Mouse (Mus musculus): Measurements from ENCODE around the gene Lama2. TPM values are rescaled to one million over a fixed set of nuclear protein-coding genes. Genes with fewer than 3 reads are reported as not detected.

Lama2 gene
- polyA plus RNA-seq, 1 experiment, result 24.2 TPM

- Histone ChIP-seq H3K4me1 (ENCODE audit: control insufficient read depth, insufficient read depth, low read length) (no peaks in the 10 kb centered on the region), H3K4me3 (ENCODE audit: insufficient read depth, low read length) (no peak overlapping the region), H3K27ac (ENCODE audit: insufficient read depth, low read length) (no peak overlapping the region)
- TF ChIP-seq POLR2A (IDR thresholded peaks at IDR 0.05; ENCODE audit: low read depth, low read length), result no peak
- TF ChIP-seq CTCF (IDR thresholded peaks at IDR 0.05; ENCODE audit: borderline replicate concordance, insufficient read depth, low read length), result no peak
These were observed 412.2 kb downstream of the Lama2 start for GRCm38 (mm10) chr10:27207320-27207719.

GRCm38 (mm10) chr10:27198443-27198842 lies 421.1 kb downstream of the Lama2 start:
- Histone ChIP-seq H3K4me3 (ENCODE audit: insufficient read depth, low read length) (no peak overlapping the region), H3K27ac (ENCODE audit: insufficient read depth, low read length) (no peak overlapping the region), H3K4me1 (ENCODE audit: control insufficient read depth, insufficient read depth, low read length) (no peaks in the 10 kb centered on the region)
- TF ChIP-seq CTCF (IDR thresholded peaks at IDR 0.05; ENCODE audit: borderline replicate concordance, insufficient read depth, low read length), result no peak
- TF ChIP-seq POLR2A (IDR thresholded peaks at IDR 0.05; ENCODE audit: low read depth, low read length), result no peak

- H3K27ac ChIP-seq (ENCODE audit: insufficient read depth, low read length), result no peak overlapping the region
- no peak for TF ChIP-seq CTCF (IDR thresholded peaks at IDR 0.05; ENCODE audit: borderline replicate concordance, insufficient read depth, low read length)
- no peak for TF ChIP-seq POLR2A (IDR thresholded peaks at IDR 0.05; ENCODE audit: low read depth, low read length)
- H3K4me1 ChIP-seq (ENCODE audit: control insufficient read depth, insufficient read depth, low read length), result no peaks in the 10 kb centered on the region
- H3K4me3 ChIP-seq (ENCODE audit: insufficient read depth, low read length), result no peak overlapping the region
These were observed 425.3 kb downstream of the Lama2 start for GRCm38 (mm10) chr10:27193986-27194908.

GRCm38 (mm10) chr10:27188630-27189365 lies 430.8 kb downstream of the Lama2 start:
- no peak overlapping the region for H3K27ac ChIP-seq (ENCODE audit: insufficient read depth, low read length)
- H3K4me3 ChIP-seq (ENCODE audit: insufficient read depth, low read length), result no peak overlapping the region
- no peaks in the 10 kb centered on the region for H3K4me1 ChIP-seq (ENCODE audit: control insufficient read depth, insufficient read depth, low read length)
- TF ChIP-seq POLR2A (IDR thresholded peaks at IDR 0.05; ENCODE audit: low read depth, low read length) (no peak), CTCF (IDR thresholded peaks at IDR 0.05; ENCODE audit: borderline replicate concordance, insufficient read depth, low read length) (no peak)

- Histone ChIP-seq H3K4me1 (ENCODE audit: control insufficient read depth, insufficient read depth, low read length) (no peaks in the 10 kb centered on the region), H3K4me3 (ENCODE audit: insufficient read depth, low read length) (no peak overlapping the region), H3K27ac (ENCODE audit: insufficient read depth, low read length) (no peak overlapping the region)
- TF ChIP-seq POLR2A (IDR thresholded peaks at IDR 0.05; ENCODE audit: low read depth, low read length), result no peak
- no peak for TF ChIP-seq CTCF (IDR thresholded peaks at IDR 0.05; ENCODE audit: borderline replicate concordance, insufficient read depth, low read length)
These were observed 435.4 kb downstream of the Lama2 start for GRCm38 (mm10) chr10:27184185-27184584.

- Histone ChIP-seq H3K4me1 (ENCODE audit: control insufficient read depth, insufficient read depth, low read length) (peaks cover 5% of the 10 kb centered on the region; the same call in 1 of the 2 replicates), H3K27ac (ENCODE audit: insufficient read depth, low read length) (peak overlapping the region; percentile 96), H3K4me3 (ENCODE audit: insufficient read depth, low read length) (no peak overlapping the region)
- TF ChIP-seq CTCF (IDR thresholded peaks at IDR 0.05; ENCODE audit: borderline replicate concordance, insufficient read depth, low read length), result no peak
- TF ChIP-seq POLR2A (IDR thresholded peaks at IDR 0.05; ENCODE audit: low read depth, low read length), result no peak
These were observed 445.3 kb downstream of the Lama2 start for GRCm38 (mm10) chr10:27174271-27174670.

GRCm38 (mm10) chr10:27164738-27165137 lies 454.8 kb downstream of the Lama2 start:
- no peak for TF ChIP-seq CTCF (IDR thresholded peaks at IDR 0.05; ENCODE audit: borderline replicate concordance, insufficient read depth, low read length)
- no peak for TF ChIP-seq POLR2A (IDR thresholded peaks at IDR 0.05; ENCODE audit: low read depth, low read length)
- Histone ChIP-seq H3K27ac (ENCODE audit: insufficient read depth, low read length) (no peak overlapping the region), H3K4me3 (ENCODE audit: insufficient read depth, low read length) (no peak overlapping the region), H3K4me1 (ENCODE audit: control insufficient read depth, insufficient read depth, low read length) (no peaks in the 10 kb centered on the region)

- H3K4me3 ChIP-seq (ENCODE audit: insufficient read depth, low read length), result no peak overlapping the region
- H3K27ac ChIP-seq (ENCODE audit: insufficient read depth, low read length), result no peak overlapping the region
- no peaks in the 10 kb centered on the region for H3K4me1 ChIP-seq (ENCODE audit: control insufficient read depth, insufficient read depth, low read length)
- TF ChIP-seq CTCF (IDR thresholded peaks at IDR 0.05; ENCODE audit: borderline replicate concordance, insufficient read depth, low read length) (no peak), POLR2A (IDR thresholded peaks at IDR 0.05; ENCODE audit: low read depth, low read length) (no peak)
These were observed 457.2 kb downstream of the Lama2 start for GRCm38 (mm10) chr10:27162364-27162763.

GRCm38 (mm10) chr10:27150220-27150619 lies 469.3 kb downstream of the Lama2 start:
- TF ChIP-seq POLR2A (IDR thresholded peaks at IDR 0.05; ENCODE audit: low read depth, low read length) (no peak), CTCF (IDR thresholded peaks at IDR 0.05; ENCODE audit: borderline replicate concordance, insufficient read depth, low read length) (no peak)
- Histone ChIP-seq H3K4me1 (ENCODE audit: control insufficient read depth, insufficient read depth, low read length) (no peaks in the 10 kb centered on the region), H3K4me3 (ENCODE audit: insufficient read depth, low read length) (no peak overlapping the region), H3K27ac (ENCODE audit: insufficient read depth, low read length) (no peak overlapping the region)

GRCm38 (mm10) chr10:27140422-27140821 lies 479.1 kb downstream of the Lama2 start:
- no peak for TF ChIP-seq CTCF (IDR thresholded peaks at IDR 0.05; ENCODE audit: borderline replicate concordance, insufficient read depth, low read length)
- no peak for TF ChIP-seq POLR2A (IDR thresholded peaks at IDR 0.05; ENCODE audit: low read depth, low read length)
- Histone ChIP-seq H3K4me1 (ENCODE audit: control insufficient read depth, insufficient read depth, low read length) (no peaks in the 10 kb centered on the region), H3K27ac (ENCODE audit: insufficient read depth, low read length) (no peak overlapping the region), H3K4me3 (ENCODE audit: insufficient read depth, low read length) (no peak overlapping the region)
